Mouse (Mus musculus): ENCODE measurements around the gene Vps26a.

Vps26a gene

GRCm38 (mm10) chr10:62486618-62487415 is at the start of gene Vps26a:
Gene Vps26a (minus strand): TSS chr10:62486805.
- peak; percentile 99 for DNase-seq (ENCODE audit: low spot score)

GRCm38 (mm10) chr10:62534509-62534908 is 47.9 kb upstream of the Vps26a start:
- no peak for DNase-seq (ENCODE audit: low spot score)

- DNase-seq (ENCODE audit: low spot score): no peak
Observed at GRCm38 (mm10) chr10:62532832-62533231, 46.2 kb upstream of the Vps26a start.

- peak; percentile 58 for DNase-seq (ENCODE audit: low spot score)
Observed at GRCm38 (mm10) chr10:62530183-62530582, 43.6 kb upstream of the Vps26a start.

- no peak for DNase-seq (ENCODE audit: low spot score)
Observed at GRCm38 (mm10) chr10:62527351-62527750, 40.7 kb upstream of the Vps26a start, which contains the start of gene Srgn. Gene Srgn (minus strand): TSS chr10:62527451.

- DNase-seq (ENCODE audit: low spot score): no peak
Observed at GRCm38 (mm10) chr10:62522346-62522950, 35.8 kb upstream of the Vps26a start.

- no peak for DNase-seq (ENCODE audit: low spot score)
Observed at GRCm38 (mm10) chr10:62521763-62522162, 35.2 kb upstream of the Vps26a start.

GRCm38 (mm10) chr10:62520911-62521310 is 34.3 kb upstream of the Vps26a start:
- no peak for DNase-seq (ENCODE audit: low spot score)

- DNase-seq (ENCODE audit: low spot score): no peak
Observed at GRCm38 (mm10) chr10:62517511-62517910, 30.9 kb upstream of the Vps26a start.

- DNase-seq (ENCODE audit: low spot score): no peak
Observed at GRCm38 (mm10) chr10:62512855-62513254, 26.2 kb upstream of the Vps26a start.

GRCm38 (mm10) chr10:62511528-62511927 is 24.9 kb upstream of the Vps26a start:
- DNase-seq (ENCODE audit: low spot score): no peak

- DNase-seq (ENCODE audit: low spot score): no peak
Observed at GRCm38 (mm10) chr10:62509032-62509656, 22.5 kb upstream of the Vps26a start.

GRCm38 (mm10) chr10:62508459-62508858 is 21.9 kb upstream of the Vps26a start:
- no peak for DNase-seq (ENCODE audit: low spot score)

- peak; percentile 47 for DNase-seq (ENCODE audit: low spot score)
Observed at GRCm38 (mm10) chr10:62507591-62508308, 21.1 kb upstream of the Vps26a start.

GRCm38 (mm10) chr10:62507071-62507470 is 20.5 kb upstream of the Vps26a start:
- DNase-seq (ENCODE audit: low spot score): no peak

GRCm38 (mm10) chr10:62506019-62506556 is 19.5 kb upstream of the Vps26a start:
- DNase-seq (ENCODE audit: low spot score): no peak

GRCm38 (mm10) chr10:62505224-62505983 is 18.8 kb upstream of the Vps26a start:
- no peak for DNase-seq (ENCODE audit: low spot score)

GRCm38 (mm10) chr10:62503836-62504628 is 17.4 kb upstream of the Vps26a start:
- DNase-seq (ENCODE audit: low spot score): no peak

- DNase-seq (ENCODE audit: low spot score): no peak
Observed at GRCm38 (mm10) chr10:62503353-62503752, 16.7 kb upstream of the Vps26a start.

GRCm38 (mm10) chr10:62501951-62502350 is 15.3 kb upstream of the Vps26a start:
- no peak for DNase-seq (ENCODE audit: low spot score)
